Mouse (Mus musculus): ENCODE measurements around the gene Bex3.

Bex3 gene

DNA sequence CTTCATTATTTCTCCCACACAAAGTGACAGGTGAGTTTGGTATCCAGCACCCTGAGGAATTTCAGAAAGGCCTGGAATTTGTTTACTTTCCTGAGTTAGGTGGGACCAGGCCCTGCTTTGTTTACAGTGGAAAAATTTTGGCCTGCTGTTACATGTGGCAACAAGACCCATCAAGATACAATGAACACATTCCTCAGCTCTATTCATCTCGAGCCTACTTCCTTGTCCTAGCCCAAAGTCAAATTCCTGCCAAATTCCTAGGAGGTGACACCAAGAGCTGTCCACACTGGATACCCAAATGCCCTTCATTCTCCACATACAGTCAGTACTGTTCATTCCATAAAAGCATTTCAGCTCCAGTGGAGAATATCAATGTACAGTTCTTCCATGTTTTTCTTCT, 36.1 kb downstream of the Bex3 start:
- no peak for ATAC-seq (ENCODE audit: insufficient number of reproducible peaks, low FRiP score, low TSS enrichment)

DNA sequence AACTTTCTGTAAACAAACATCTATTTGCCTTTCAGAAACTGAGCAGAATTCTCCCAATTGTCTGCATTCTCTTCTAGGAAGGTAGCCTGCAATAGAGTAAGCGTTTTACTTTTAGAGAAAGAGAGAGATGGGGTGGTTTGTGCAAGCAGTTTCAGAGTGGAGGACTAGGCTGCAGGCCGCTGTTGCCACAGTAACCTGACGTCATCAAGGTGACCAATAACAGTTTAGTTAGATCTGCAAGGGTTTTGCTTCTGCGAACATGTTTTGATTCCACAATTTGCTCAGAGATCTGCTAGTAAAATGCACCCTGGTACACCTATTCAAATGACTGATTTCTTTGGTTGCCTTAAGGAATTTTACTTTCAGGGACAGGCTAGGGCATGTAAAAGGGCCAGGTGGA, 43.2 kb downstream of the Bex3 start:
- ATAC-seq (ENCODE audit: insufficient number of reproducible peaks, low FRiP score, low TSS enrichment), result no peak

DNA sequence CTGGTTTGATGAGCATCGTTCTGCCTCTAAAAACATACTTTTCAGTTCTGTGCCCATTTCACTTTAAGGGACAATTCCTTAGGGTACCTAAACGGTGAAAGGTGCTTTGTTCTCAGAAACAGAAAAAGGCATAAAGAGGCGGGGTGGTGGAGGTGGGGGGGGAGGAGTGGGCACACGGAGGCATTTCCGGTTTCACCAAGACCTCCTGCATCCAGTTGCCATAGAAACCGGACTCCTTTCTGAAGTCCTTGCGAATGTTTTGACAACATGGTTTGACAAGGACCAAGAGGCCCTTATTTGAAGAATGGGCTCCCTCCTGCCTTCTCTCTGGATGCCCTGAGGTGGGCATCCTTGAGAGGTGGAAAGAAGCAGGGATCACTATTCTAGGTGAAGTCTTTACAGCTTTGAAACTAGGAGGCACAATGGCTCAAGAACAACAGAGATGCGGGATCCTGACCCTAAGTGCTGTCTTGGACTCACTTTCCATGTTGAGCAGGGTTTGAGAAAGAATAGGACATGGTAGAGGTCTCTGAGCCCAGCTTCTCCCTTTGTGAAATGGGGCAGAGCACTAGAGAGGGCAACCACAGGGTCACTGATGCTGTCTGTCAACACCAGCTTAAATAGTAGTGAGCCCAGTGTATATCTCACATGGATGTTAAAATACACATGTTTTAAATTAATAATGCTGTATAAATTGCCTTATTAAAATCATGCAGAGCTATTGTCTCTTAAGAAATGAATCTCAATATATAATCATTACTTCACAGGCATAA, 43.9 kb downstream of the Bex3 start:
- no peak for ATAC-seq (ENCODE audit: insufficient number of reproducible peaks, low FRiP score, low TSS enrichment)

DNA sequence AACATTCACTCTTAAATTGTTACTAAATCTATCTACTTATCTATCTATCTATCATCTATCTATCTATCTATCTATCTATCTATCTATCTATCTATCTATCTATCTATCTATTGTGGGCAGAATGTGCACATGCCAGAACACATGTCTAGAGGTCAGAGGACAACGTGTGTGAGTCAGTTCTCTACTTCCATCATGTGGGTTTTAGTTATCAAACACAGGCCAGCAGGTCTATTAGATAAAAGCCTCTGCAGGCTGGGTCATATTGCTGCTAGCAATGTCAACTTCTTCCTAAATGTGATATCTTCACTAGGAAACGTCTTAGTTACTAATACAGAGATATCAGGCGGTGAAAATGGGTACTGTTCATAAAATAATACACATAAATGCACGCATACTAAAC, 49.9 kb downstream of the Bex3 start:
- ATAC-seq (ENCODE audit: insufficient number of reproducible peaks, low FRiP score, low TSS enrichment), result no peak
